Mouse (Mus musculus) embryonic facial prominence, embryonic 13.5 days (tissue): Measurements from ENCODE around the gene Fcrla. TPM values are rescaled to one million over a fixed set of nuclear protein-coding genes. Genes with fewer than 3 reads are reported as not detected.
"Not testable (repeated sequence)": the region's sequence is repeated elsewhere in the genome, so short reads cannot be mapped to it uniquely, and the experiment has no call there.

Source experiments
- ATAC-seq: fragments of 200-750 bp; cut with Nextera tagmentation; 2 replicates; pipeline ENCODE4 v1.8.0; 2017; ENCODE audit warnings: low read depth; ENCODE audit not compliant: insufficient number of reproducible peaks, insufficient read depth, low FRiP score, low TSS enrichment
- H3K27ac ChIP-seq: fragments of 300-500 bp; sonication (generic); 2 replicates; pipeline ENCODE4 v1.5.1; 2015; ENCODE audit warnings: moderate library complexity, mild to moderate bottlenecking, inconsistent platforms
- H3K27me3 ChIP-seq: fragments of 300-500 bp; sonication (generic); 2 replicates; pipeline ENCODE4 v1.6.1; 2015; ENCODE audit warnings: mild to moderate bottlenecking, inconsistent platforms
- H3K36me3 ChIP-seq: fragments of 300-500 bp; sonication (generic); 2 replicates; pipeline ENCODE4 v1.6.1; 2015; ENCODE audit warnings: mild to moderate bottlenecking, inconsistent platforms
- H3K4me1 ChIP-seq: fragments of 300-500 bp; sonication (generic); 2 replicates; pipeline ENCODE4 v1.6.1; 2015; ENCODE audit warnings: inconsistent platforms
- H3K4me2 ChIP-seq: fragments of 300-500 bp; sonication (generic); 2 replicates; pipeline ENCODE4 v1.6.1; 2015; ENCODE audit warnings: moderate library complexity, mild to moderate bottlenecking, inconsistent platforms
- H3K4me3 ChIP-seq: fragments of 300-500 bp; sonication (generic); 2 replicates; pipeline ENCODE4 v1.5.1; 2015; ENCODE audit warnings: mild to moderate bottlenecking, inconsistent platforms
- H3K9ac ChIP-seq: fragments of 300-500 bp; sonication (generic); 2 replicates; pipeline ENCODE4 v1.6.1; 2015; ENCODE audit warnings: mild to moderate bottlenecking, inconsistent platforms
- H3K9me3 ChIP-seq: fragments of 300-500 bp; sonication (generic); 2 replicates; pipeline ENCODE4 v1.6.1; 2016; ENCODE audit warnings: inconsistent platforms
- WGBS: fragments of 180-500 bp; shearing (Covaris S2); methylation state at CpG from one replicate; pipeline ENCODE4 v1.1.7; 2015; ENCODE audit warnings: mixed read lengths; 5-methylcytosine and 5-hydroxymethylcytosine counted together
- polyA plus RNA-seq: library from polyadenylated mRNA; unstranded; fragments of >200 nt; fragmentation: Nextera tagmentation; extraction: Ambion mirVana; gene quantifications from 2 replicates; pipeline ENCODE4 v1.2.1, GENCODE M21; 2015

Fcrla gene
- polyA plus RNA-seq, 1 experiment from 2014 or later = not detected

DNA sequence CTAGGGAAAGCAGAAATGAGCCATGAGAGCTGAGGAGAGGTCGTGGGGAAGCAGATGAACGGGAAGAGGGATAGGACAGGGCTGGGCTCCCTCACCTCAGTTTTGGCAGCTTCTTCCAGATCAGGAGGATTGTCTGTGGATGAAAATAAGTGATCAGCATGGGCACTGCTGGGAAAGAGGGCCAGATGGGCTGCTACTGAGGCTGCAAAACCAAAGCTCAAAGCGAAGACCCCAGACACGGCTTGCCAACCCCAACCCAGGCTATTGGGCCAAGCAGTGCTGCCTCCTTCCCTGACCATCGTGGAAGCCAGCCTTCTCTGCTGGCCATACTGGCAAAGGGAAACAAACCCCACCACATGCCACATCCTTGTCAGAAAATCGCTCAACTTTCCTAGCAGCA lies 33.7 kb upstream of the Fcrla start:
- 0 out of 2 replicates have a peak, but pooled peaks cover 3% of the 10 kb centered on the region for H3K27me3 ChIP-seq
- no peak overlapping the region for H3K4me2 ChIP-seq
- no peak overlapping the region for H3K9ac ChIP-seq
- no peak for ATAC-seq
- H3K4me1 ChIP-seq = peaks cover 2% of the 10 kb centered on the region; the same call in 1 of the 2 replicates
- H3K27ac ChIP-seq = no peak overlapping the region
- no peak overlapping the region for H3K4me3 ChIP-seq
- no peaks in the 10 kb centered on the region for H3K36me3 ChIP-seq
- WGBS = 76% methylated on average over 6 of the region's 6 CpGs
- H3K9me3 ChIP-seq = no peaks in the 10 kb centered on the region

DNA sequence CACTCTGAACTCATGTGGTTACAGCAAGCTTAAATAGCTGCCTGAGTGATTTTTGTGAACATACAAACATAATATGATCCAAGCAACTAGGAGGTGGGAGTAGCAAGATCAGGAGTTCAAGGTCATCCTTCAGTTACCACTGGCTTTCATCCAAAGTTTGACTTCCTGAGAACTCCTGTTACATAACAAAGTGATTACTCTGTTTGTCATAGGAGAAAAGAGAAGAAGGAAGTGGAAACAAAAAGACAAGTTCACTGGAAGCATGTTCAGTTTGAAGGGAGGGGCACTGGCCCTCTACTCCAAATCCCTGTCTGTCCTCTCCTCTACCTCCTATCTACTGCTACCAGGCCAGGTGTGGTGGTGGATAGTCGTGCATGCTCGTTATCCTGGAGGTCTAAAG lies 32.4 kb upstream of the Fcrla start:
- Histone ChIP-seq H3K27me3 (0 out of 2 replicates have a peak, but pooled peaks cover 3% of the 10 kb centered on the region), H3K27ac (no peak overlapping the region), H3K4me3 (no peak overlapping the region), H3K9me3 (no peaks in the 10 kb centered on the region), H3K36me3 (no peaks in the 10 kb centered on the region), H3K9ac (no peak overlapping the region), H3K4me1 (peaks cover 2% of the 10 kb centered on the region; the same call in 1 of the 2 replicates), H3K4me2 (no peak overlapping the region)
- ATAC-seq = no peak
- 78% methylated on average over 2 of the region's 2 CpGs for WGBS

DNA sequence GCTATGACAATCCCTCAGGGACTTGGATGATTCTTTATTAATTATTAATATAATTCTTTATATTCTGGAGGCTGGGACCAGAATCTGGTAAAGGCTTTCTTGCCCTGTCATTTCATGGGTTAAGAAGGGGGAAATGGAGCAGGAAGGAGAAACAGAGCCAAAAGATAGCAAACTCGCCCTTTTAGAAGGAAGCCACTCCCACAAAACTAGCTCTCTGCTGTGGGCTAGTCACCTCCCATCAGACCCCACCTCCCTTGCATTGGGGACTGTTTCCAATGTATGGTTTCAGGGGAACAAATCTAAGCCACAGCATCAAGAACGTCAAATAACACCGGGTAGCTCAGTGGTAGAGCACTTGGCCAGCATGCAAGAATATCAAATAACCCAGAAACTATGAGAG lies 30.8 kb upstream of the Fcrla start:
- H3K4me1 ChIP-seq = peaks cover 1% of the 10 kb centered on the region; the same call in 1 of the 2 replicates
- WGBS = 59% methylated on average over 3 of the region's 3 CpGs
- no peak overlapping the region for H3K27ac ChIP-seq
- no peaks in the 10 kb centered on the region for H3K9me3 ChIP-seq
- H3K4me3 ChIP-seq = no peak overlapping the region
- ATAC-seq = no peak
- 0 out of 2 replicates have a peak, but pooled peaks cover 3% of the 10 kb centered on the region for H3K27me3 ChIP-seq
- no peak overlapping the region for H3K4me2 ChIP-seq
- no peaks in the 10 kb centered on the region for H3K36me3 ChIP-seq
- no peak overlapping the region for H3K9ac ChIP-seq

DNA sequence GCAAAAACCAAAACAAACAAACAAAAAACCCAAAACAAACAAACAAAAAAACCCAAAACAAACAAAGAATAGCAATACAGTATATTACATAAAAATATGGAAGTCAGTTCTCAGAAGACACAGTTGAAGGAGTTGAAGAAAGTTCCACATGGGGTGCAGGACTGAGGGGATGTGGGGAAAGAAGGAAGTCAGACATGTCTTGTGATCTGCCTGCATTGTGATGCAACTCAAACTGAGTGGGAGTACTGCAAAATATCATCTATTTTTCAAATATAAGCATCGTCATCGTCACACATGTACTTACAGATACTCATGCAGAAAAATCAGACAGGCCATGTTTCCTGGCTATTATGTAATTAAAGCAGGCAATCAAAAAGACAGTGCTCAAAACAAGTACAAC lies 25.8 kb upstream of the Fcrla start:
- Histone ChIP-seq H3K36me3 (no peaks in the 10 kb centered on the region), H3K4me1 (no peaks in the 10 kb centered on the region), H3K9ac (no peak overlapping the region), H3K4me2 (no peak overlapping the region), H3K27ac (no peak overlapping the region), H3K4me3 (no peak overlapping the region), H3K9me3 (no peaks in the 10 kb centered on the region), H3K27me3 (0 out of 2 replicates have a peak, but pooled peaks cover under 1% of the 10 kb centered on the region)
- WGBS = 80% methylated on average over 2 of the region's 2 CpGs
- no peak for ATAC-seq

DNA sequence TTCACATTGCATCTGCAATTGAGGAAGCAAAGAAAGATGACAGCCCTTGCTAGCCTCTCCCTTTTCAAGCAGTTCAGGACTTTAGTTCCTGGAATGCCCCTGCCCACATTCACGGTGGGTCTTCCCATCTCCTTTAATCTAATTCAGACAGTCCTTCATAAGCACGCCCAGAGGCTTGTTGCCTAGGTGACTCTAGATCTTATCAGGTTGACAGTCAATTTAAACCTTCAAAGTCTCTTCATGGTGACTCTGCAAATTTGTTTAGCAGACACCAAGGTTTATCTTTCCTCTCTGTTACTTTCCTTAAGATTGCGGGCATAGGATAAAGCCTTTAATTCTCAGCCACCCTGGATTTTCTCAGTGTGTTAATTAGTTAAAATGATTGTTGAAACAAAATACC lies 23.4 kb upstream of the Fcrla start:
- Histone ChIP-seq H3K4me3 (no peak overlapping the region), H3K36me3 (no peaks in the 10 kb centered on the region), H3K4me1 (no peaks in the 10 kb centered on the region), H3K9me3 (no peaks in the 10 kb centered on the region), H3K27ac (no peak overlapping the region), H3K4me2 (no peak overlapping the region), H3K9ac (no peak overlapping the region), H3K27me3 (no peaks in the 10 kb centered on the region)
- no peak for ATAC-seq
- WGBS = 28% methylated on average over 3 of the region's 3 CpGs

DNA sequence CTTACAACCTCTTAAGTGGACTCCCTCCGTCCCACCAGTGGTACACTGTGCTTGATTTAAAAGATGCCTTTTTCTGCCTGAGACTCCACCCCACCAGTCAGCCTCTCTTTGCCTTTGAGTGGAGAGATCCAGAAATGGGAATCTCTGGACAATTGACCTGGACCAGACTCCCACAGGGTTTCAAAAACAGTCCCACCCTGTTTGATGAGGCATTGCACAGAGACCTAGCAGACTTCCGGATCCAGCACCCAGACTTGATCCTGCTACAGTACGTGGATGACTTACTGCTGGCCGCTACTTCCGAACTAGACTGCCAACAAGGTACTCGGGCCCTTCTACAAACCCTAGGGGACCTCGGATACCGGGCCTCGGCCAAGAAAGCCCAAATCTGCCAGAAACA lies 17.5 kb upstream of the Fcrla start:
- not testable (repeated sequence) for ATAC-seq, H3K9ac ChIP-seq, H3K36me3 ChIP-seq, H3K4me3 ChIP-seq, H3K4me2 ChIP-seq, H3K27me3 ChIP-seq, H3K4me1 ChIP-seq, H3K27ac ChIP-seq
- H3K9me3 ChIP-seq = peaks cover 12% of the 10 kb centered on the region
- 96% methylated on average over 9 of the region's 9 CpGs for WGBS

DNA sequence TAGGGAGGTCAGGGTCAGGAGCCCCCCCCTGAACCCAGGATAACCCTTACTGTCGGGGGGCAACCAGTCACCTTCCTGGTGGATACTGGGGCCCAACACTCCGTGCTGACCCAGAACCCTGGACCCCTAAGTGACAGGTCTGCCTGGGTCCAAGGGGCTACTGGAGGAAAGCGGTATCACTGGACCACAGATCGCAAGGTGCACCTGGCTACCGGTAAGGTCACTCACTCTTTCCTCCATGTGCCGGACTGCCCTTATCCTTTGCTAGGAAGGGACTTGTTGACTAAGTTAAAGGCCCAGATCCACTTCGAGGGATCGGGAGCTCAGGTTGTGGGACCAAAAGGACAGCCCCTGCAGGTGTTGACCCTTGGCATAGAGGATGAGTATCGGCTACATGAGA lies 16.8 kb upstream of the Fcrla start:
- 94% methylated on average over 9 of the region's 9 CpGs for WGBS
- not testable (repeated sequence) for H3K4me2 ChIP-seq, H3K9ac ChIP-seq, H3K27me3 ChIP-seq, H3K27ac ChIP-seq, H3K4me3 ChIP-seq, H3K36me3 ChIP-seq, H3K4me1 ChIP-seq, ATAC-seq
- H3K9me3 ChIP-seq = peaks cover 12% of the 10 kb centered on the region

DNA sequence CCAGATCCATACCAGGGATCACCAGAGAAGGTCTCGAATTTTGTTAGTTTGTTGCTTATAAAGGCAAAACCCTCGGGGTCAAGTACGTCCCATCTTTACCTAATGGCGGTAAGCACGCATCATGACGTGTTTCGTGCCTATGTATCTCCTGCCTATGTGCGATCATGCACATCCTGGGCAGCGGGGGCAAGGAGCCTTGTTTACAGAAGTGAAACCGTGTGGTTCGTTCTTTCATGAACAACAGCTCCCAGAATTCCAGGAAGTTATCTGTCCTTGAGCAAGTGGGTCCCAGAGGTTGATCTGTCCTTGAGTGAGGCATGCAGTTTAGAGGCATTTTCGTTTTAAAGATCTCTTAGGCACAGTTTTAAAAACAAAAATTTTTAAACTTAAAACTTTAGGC lies 11.9 kb upstream of the Fcrla start:
- Histone ChIP-seq H3K4me3 (no peak overlapping the region), H3K27ac (no peak overlapping the region), H3K36me3 (no peaks in the 10 kb centered on the region), H3K4me1 (no peaks in the 10 kb centered on the region), H3K9ac (no peak overlapping the region), H3K4me2 (no peak overlapping the region), H3K27me3 (no peaks in the 10 kb centered on the region), H3K9me3 (peaks cover 10% of the 10 kb centered on the region)
- WGBS = 88% methylated on average over 12 of the region's 12 CpGs
- ATAC-seq = no peak

DNA sequence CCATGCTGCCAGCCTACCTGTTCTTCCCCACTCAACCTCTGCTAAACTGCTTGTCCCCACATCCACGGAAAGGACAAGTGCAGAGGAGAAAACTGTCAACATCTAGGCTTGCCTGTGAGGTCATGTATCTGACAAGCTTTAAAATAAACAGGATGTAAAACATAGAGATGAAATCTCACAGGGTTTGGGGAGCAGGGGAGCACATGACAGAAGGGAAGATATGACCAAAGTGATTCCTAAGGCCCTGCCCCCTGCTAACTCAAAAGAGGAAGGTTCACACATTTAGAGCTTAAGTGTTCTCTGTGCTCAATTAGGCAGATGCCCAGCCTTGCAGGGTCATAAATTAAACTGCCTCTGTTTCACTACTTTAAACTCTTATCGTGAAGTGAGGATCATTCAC lies 7.0 kb upstream of the Fcrla start:
- H3K9ac ChIP-seq = no peak overlapping the region
- H3K4me1 ChIP-seq = no peaks in the 10 kb centered on the region
- H3K4me3 ChIP-seq = no peak overlapping the region
- no peaks in the 10 kb centered on the region for H3K9me3 ChIP-seq
- no peak overlapping the region for H3K4me2 ChIP-seq
- WGBS = 78% methylated on average over 2 of the region's 2 CpGs
- no peak overlapping the region for H3K27ac ChIP-seq
- H3K27me3 ChIP-seq = no peaks in the 10 kb centered on the region
- no peak for ATAC-seq
- H3K36me3 ChIP-seq = no peaks in the 10 kb centered on the region

DNA sequence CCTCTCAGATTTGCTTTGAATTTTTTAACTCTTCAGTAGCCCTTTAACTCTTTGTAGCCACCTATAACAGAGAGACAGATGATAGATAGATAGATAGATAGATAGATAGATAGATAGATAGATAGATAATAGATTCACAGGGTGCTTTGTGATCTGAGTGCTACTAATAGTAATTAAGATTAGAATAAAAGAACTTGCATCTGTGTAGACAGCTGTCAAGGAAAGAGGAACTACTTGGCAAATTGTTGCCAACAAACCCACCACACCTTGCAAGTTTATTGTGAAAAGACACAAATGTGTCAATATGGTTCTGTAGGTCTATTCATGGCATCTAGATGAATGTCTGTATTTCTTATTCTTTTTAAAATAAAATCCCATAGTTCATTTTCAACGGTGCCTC lies 6.6 kb upstream of the Fcrla start:
- H3K4me1 ChIP-seq = no peaks in the 10 kb centered on the region

DNA sequence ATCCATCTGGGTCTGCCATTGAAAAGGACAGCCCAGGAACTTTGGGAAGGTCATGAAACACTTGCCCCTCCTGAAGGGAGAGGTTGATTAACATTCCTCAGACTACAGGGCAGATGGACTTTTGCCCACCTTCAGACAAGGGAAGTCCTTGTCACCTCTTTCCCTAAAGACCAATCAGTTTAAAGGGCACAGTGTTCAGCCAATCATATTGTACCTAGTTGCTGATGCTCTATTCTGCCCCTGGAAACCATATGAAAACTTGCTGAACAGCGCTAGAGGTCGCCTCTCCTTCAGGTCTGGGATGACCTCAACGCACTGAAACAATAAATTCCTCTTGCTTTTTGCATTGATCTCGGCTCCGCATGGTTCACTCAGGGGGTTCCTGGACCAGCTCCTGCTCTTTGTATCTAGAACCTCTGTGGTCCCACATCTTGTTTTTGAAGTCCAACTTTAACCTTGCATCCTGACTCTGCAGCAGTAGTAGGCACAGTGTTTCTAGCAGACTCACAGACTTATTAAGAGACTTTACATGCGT lies 6.1 kb upstream of the Fcrla start:
- no peak for ATAC-seq
- WGBS = 64% methylated on average over 6 of the region's 6 CpGs
- Histone ChIP-seq H3K36me3 (no peaks in the 10 kb centered on the region), H3K9ac (no peak overlapping the region), H3K4me3 (no peak overlapping the region), H3K4me2 (no peak overlapping the region), H3K9me3 (no peaks in the 10 kb centered on the region), H3K27me3 (no peaks in the 10 kb centered on the region), H3K4me1 (no peaks in the 10 kb centered on the region), H3K27ac (no peak overlapping the region)

More for the DNA sequence above, 6.6 kb upstream of the Fcrla start:
- Histone ChIP-seq H3K36me3 (no peaks in the 10 kb centered on the region), H3K27me3 (no peaks in the 10 kb centered on the region), H3K4me3 (no peak overlapping the region), H3K4me2 (no peak overlapping the region), H3K9me3 (no peaks in the 10 kb centered on the region), H3K27ac (no peak overlapping the region), H3K9ac (no peak overlapping the region)
- 86% methylated on average over 1 of the region's 1 CpGs for WGBS
- ATAC-seq = no peak

DNA sequence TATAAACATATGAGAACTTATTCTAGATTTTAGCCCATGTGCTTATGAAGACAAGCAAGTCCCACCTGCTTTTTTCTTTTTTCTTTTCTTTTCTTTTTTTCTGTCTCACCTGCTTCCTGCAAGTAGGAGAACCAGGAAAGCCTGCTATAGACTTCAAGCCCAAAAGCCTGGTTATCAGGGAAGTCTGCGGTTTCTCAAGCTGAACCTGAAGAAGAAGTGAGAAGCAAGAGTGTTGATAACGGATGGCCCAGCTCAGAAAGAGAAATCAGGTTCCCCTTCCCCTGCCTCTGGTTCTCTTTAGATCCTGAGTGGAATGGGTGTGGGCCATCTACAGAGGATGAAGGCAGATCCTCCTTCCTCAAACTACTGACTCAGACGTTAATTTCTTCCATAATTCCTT lies 4.7 kb upstream of the Fcrla start:
- 77% methylated on average over 3 of the region's 3 CpGs for WGBS
- no peak overlapping the region for H3K4me3 ChIP-seq
- no peaks in the 10 kb centered on the region for H3K27me3 ChIP-seq
- no peaks in the 10 kb centered on the region for H3K4me1 ChIP-seq
- ATAC-seq = no peak
- H3K9ac ChIP-seq = no peak overlapping the region
- no peaks in the 10 kb centered on the region for H3K9me3 ChIP-seq
- H3K36me3 ChIP-seq = no peaks in the 10 kb centered on the region
- H3K4me2 ChIP-seq = no peak overlapping the region
- H3K27ac ChIP-seq = no peak overlapping the region

DNA sequence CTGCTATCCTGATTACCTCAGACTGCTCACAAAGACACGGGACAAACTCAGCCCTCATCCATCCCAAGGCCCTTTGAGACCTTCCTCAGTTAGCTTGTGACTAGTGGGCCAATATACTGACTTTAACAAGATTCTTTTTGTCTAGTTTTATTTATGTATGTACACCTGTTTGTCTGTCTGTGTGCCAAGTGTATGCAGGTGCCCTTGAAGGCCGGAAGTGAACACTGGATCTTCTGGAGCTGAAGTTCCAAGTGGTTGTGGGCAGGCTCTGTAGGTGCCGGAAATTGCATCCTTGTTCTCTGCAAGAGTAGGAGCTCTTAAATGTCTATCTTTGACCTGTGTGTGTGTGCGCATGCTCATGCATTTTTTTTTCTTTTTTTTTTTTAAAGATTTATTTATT lies 1.9 kb upstream of the Fcrla start:
- WGBS = 82% methylated on average over 4 of the region's 4 CpGs
- Histone ChIP-seq H3K27ac (no peak overlapping the region), H3K36me3 (no peaks in the 10 kb centered on the region), H3K9me3 (no peaks in the 10 kb centered on the region), H3K4me1 (no peaks in the 10 kb centered on the region), H3K4me3 (no peak overlapping the region), H3K4me2 (no peak overlapping the region), H3K27me3 (no peaks in the 10 kb centered on the region), H3K9ac (no peak overlapping the region)
- ATAC-seq = no peak
